14 mouse cellular contexts compared by ENCODE assay signal in genomic region chr6:135223786-135224416, GRCm38 (mm10). TPM values are rescaled to one million over a fixed set of nuclear protein-coding genes. Genes with fewer than 3 reads are reported as not detected.
A peak's percentile ranks its signal among the peaks of the same experiment; 100 is the strongest.
DNase-seq lines count a peak whose midpoint lies in the region; ATAC-seq and TF ChIP-seq lines count a peak whose summit lies in the region.
"Had no signal": no experiment of that assay in that cellular context is flagged by ENCODE, and none has a peak within 500 bp of the region (broad histone marks: within the 10 kb centered on the region; RNA-seq: fewer than 3 reads in every experiment).

No protein-coding gene starts in this region.

- H3K4me3 ChIP-seq in neural tube, embryonic 11.5 days (ENCODE audit: low read depth, low read length), result no peak overlapping the region
- H3K4me3 ChIP-seq in hindbrain, postnatal 0 days (ENCODE audit: low read length), result no peak overlapping the region

- no peaks in the 10 kb centered on the region for H3K27me3 ChIP-seq in neural tube, embryonic 11.5 days (ENCODE audit: control insufficient read depth, insufficient read depth, low read length)
- H3K27me3 ChIP-seq in hindbrain, postnatal 0 days (ENCODE audit: insufficient read depth, low read length), result no peaks in the 10 kb centered on the region

- no peak overlapping the region for H3K4me2 ChIP-seq in neural tube, embryonic 11.5 days (ENCODE audit: low read depth)
- no peak overlapping the region for H3K4me2 ChIP-seq in hindbrain, postnatal 0 days (ENCODE audit: low read depth, low read length)

- peaks cover 2% of the 10 kb centered on the region; the same call in 1 of the 2 replicates for H3K4me1 ChIP-seq in neural tube, embryonic 11.5 days (ENCODE audit: control insufficient read depth, insufficient read depth, low read length)
- peaks cover 4% of the 10 kb centered on the region; the same call in 1 of the 2 replicates for H3K4me1 ChIP-seq in hindbrain, postnatal 0 days (ENCODE audit: insufficient read depth, low read length)

- H3K36me3 ChIP-seq in neural tube, embryonic 11.5 days (ENCODE audit: control insufficient read depth, insufficient read depth, low read length), result no peaks in the 10 kb centered on the region
- peaks cover 10% of the 10 kb centered on the region; the same call in 1 of the 2 replicates for H3K36me3 ChIP-seq in hindbrain, postnatal 0 days (ENCODE audit: insufficient read depth, low read length)

- DNase-seq in frontal cortex, postnatal 25 days (ENCODE audit: low spot score in 2 of 2), result no peak
- no peak for DNase-seq in neural tube, embryonic 11.5 days (ENCODE audit: low spot score)
- no peak for DNase-seq in neural tube, embryonic 10.5 days (ENCODE audit: extremely low spot score, low spot score)
- DNase-seq in hindbrain, postnatal 0 days (ENCODE audit: low spot score), result peak; percentile 77
- peak; percentile 73 for DNase-seq in retina, postnatal 1 day
- no peak for DNase-seq in right cerebral cortex, adult 2 months (ENCODE audit: low spot score in 2 of 2)
- DNase-seq in ovary, postnatal 10 days (ENCODE audit: low spot score), result no peak
- DNase-seq: cerebellum, adult 2 months; heart, postnatal 14 days; lung, postnatal 36 days; right cerebral cortex, adult 18-20 months; thymus, adult 2 months had no signal

- H3K9ac ChIP-seq in neural tube, embryonic 11.5 days (ENCODE audit: low read length), result no peak overlapping the region
- no peak overlapping the region for H3K9ac ChIP-seq in hindbrain, postnatal 0 days (replicated peaks; ENCODE audit: low read length)

- no peak for TF ChIP-seq CTCF in hindbrain, postnatal 0 days (IDR thresholded peaks at IDR 0.05; ENCODE audit: low read depth)

- WGBS in neural tube, embryonic 11.5 days, result 71% methylated on average over 6 of the region's 6 CpGs
- WGBS in hindbrain, postnatal 0 days, result 36% methylated on average over 6 of the region's 6 CpGs

- peak; percentile 83 for ATAC-seq in frontal cortex, adult (ENCODE audit: low TSS enrichment)
- peak; percentile 35 for ATAC-seq in neural tube, embryonic 11.5 days (ENCODE audit: insufficient read depth, low FRiP score, low TSS enrichment)
- peak; percentile 85 for ATAC-seq in hindbrain, postnatal 0 days

- no peak overlapping the region for H3K27ac ChIP-seq in neural tube, embryonic 11.5 days (ENCODE audit: low read depth, low read length)
- peak overlapping the region; percentile 17; the same call in 1 of the 2 replicates for H3K27ac ChIP-seq in hindbrain, postnatal 0 days

- no peaks in the 10 kb centered on the region for H3K9me3 ChIP-seq in neural tube, embryonic 11.5 days (ENCODE audit: control insufficient read depth, low read length)
- H3K9me3 ChIP-seq in hindbrain, postnatal 0 days (ENCODE audit: low read length), result no peaks in the 10 kb centered on the region

RNA-seq across cellular contexts. Expression of gene Hebp1, which starts 26.1 kb away (rescaled TPM):
- polyA plus RNA-seq in neural tube, embryonic 11.5 days (2014; fragmentation: Nextera tagmentation; extraction: Ambion mirVana), result 2.8 and 3.0 TPM in 2 replicates
- 5.7 and 8.3 TPM in 2 replicates for total RNA-seq in hindbrain, postnatal 0 days (2014; rRNA removed)
- polyA plus RNA-seq in hindbrain, postnatal 0 days (2015; fragmentation: Nextera tagmentation; extraction: Ambion mirVana), result 10.3 and 13.2 TPM in 2 replicates

RNA-seq across cellular contexts. Expression of gene Fam234b, which starts 26.1 kb away (rescaled TPM):
- 41.3 and 44.4 TPM in 2 replicates for polyA plus RNA-seq in neural tube, embryonic 11.5 days (2014; fragmentation: Nextera tagmentation; extraction: Ambion mirVana)
- total RNA-seq in hindbrain, postnatal 0 days (2014; rRNA removed), result 75.7 and 79.0 TPM in 2 replicates
- polyA plus RNA-seq in hindbrain, postnatal 0 days (2015; fragmentation: Nextera tagmentation; extraction: Ambion mirVana), result 86.6 and 92.0 TPM in 2 replicates

RNA-seq across cellular contexts. Expression of gene Gsg1, which starts 30.2 kb away (rescaled TPM):
- polyA plus RNA-seq in neural tube, embryonic 11.5 days (2014; fragmentation: Nextera tagmentation; extraction: Ambion mirVana), result 0.69 and 1.0 TPM in 2 replicates
- total RNA-seq in hindbrain, postnatal 0 days (2014; rRNA removed), result 1.1 TPM in 1 of 2 replicates, not detected in the other
- polyA plus RNA-seq in hindbrain, postnatal 0 days (2015; fragmentation: Nextera tagmentation; extraction: Ambion mirVana), result 0.18 and 0.31 TPM in 2 replicates
- total RNA-seq: gastrocnemius, adult 18-20 months had no signal

Comparison
In these comparisons a context has a peak if more than half of its experiments do, and no peak if none do; other contexts are left out.
1. ATAC-seq: peak in every context shown above with its lines; median percentile 85 in hindbrain, postnatal 0 days; 83 in frontal cortex, adult; 35 in neural tube, embryonic 11.5 days.
2. DNase-seq: peak in hindbrain, postnatal 0 days (single experiment) and retina, postnatal 1 day (single experiment); none in frontal cortex, postnatal 25 days (0 of 2), neural tube, embryonic 11.5 days (single experiment), neural tube, embryonic 10.5 days (single experiment), right cerebral cortex, adult 2 months (0 of 2) and ovary, postnatal 10 days (single experiment).